Mouse (Mus musculus) forebrain, embryonic 10.5 days (tissue): ENCODE data around the gene Lsp1. TPM values are rescaled to one million over a fixed set of nuclear protein-coding genes. Genes with fewer than 3 reads are reported as not detected.

Source experiments
- DNase-seq: peaks from one replicate; pipeline ENCODE4 v3.0.0-alpha.2; 2017; ENCODE audit warnings: low spot score; ENCODE audit errors: extremely low spot score
- H3K27ac ChIP-seq: fragments of 300-500 bp; sonication (generic); 2 replicates; pipeline ENCODE4 v1.5.1; 2016; ENCODE audit warnings: mild to moderate bottlenecking
- H3K27me3 ChIP-seq: fragments of 300-500 bp; sonication (generic); 2 replicates; pipeline ENCODE4 v1.6.1; 2016; ENCODE audit warnings: mild to moderate bottlenecking; ENCODE audit not compliant: poor library complexity, severe bottlenecking
- H3K36me3 ChIP-seq: fragments of 300-500 bp; sonication (generic); replicated peaks from 2 replicates; pipeline ENCODE4 v1.6.1; 2016; ENCODE audit warnings: mild to moderate bottlenecking, moderate library complexity
- H3K4me1 ChIP-seq: fragments of 300-500 bp; sonication (generic); 2 replicates; pipeline ENCODE4 v1.6.1; 2016
- H3K4me3 ChIP-seq: fragments of 300-500 bp; sonication (generic); 2 replicates; pipeline ENCODE4 v1.5.1; 2016; ENCODE audit warnings: mild to moderate bottlenecking, moderate library complexity
- H3K9me3 ChIP-seq: fragments of 300-500 bp; sonication (generic); 2 replicates; pipeline ENCODE4 v1.6.1; 2016; ENCODE audit warnings: mild to moderate bottlenecking, moderate library complexity
- WGBS: fragments of 180-500 bp; shearing (Covaris S2); methylation state at CpG from one replicate; pipeline ENCODE4 v1.1.7; 2016; 5-methylcytosine and 5-hydroxymethylcytosine counted together
- polyA plus RNA-seq: library from polyadenylated mRNA; unstranded; fragments of >200 nt; fragmentation: Nextera tagmentation; extraction: Ambion mirVana; gene quantifications from 2 replicates; pipeline ENCODE4 v1.2.1, GENCODE M21; 2016

The Lsp1 gene
- polyA plus RNA-seq, 1 experiment from 2014 or later, result 12.0 TPM

DNA sequence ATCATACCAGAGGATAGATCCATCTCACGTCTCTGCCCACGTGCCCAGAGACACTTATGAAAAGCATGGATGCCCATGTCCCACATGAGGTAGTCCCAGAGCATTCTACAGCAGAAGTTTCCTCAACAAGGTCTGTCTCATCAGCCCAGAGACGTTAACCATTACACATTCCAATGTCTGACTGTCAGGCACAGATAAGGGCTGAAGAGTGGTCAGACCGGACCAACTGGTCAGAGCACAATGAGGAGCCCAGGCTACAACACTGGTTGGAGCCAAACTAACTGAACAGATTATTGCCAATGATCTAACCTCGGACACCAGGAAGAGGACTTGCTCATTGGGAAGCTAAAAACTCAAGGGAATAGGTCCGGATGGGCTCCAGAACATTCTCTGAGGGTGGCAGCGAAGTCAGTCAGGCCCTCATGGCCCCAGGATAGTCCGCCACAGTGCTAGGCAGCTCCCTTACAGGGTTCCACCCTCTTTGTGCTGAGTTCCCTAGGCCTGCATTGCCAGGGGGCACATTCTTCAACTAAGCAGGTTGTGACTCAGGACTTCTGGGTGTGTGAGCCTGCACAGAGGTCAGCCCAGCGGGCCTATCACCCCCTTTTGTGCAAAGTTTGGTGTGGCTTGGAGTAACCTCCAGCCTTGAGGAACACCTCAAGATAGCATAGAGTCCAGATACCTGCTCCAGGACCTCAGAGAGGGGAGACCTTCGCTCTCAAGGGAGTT, 26.3 kb upstream of the Lsp1 start, which contains the start of gene Syt8:
Gene Syt8, plus strand, starts transcription at position 714 of the 729 bp plus-strand sequence.
- 86% methylated on average over 10 of the region's 10 CpGs for WGBS
- no peak for DNase-seq
- Histone ChIP-seq H3K36me3 (no peaks in the 10 kb centered on the region), H3K4me3 (no peak within 1 kb of the TSS), H3K27ac (peak within 1 kb of the TSS; percentile 32; the same call in 1 of the 2 replicates), H3K9me3 (no peaks in the 10 kb centered on the region), H3K4me1 (0 out of 2 replicates have a peak, but pooled peaks cover 6% of the 10 kb centered on the region), H3K27me3 (peaks cover 15% of the 10 kb centered on the region)

DNA sequence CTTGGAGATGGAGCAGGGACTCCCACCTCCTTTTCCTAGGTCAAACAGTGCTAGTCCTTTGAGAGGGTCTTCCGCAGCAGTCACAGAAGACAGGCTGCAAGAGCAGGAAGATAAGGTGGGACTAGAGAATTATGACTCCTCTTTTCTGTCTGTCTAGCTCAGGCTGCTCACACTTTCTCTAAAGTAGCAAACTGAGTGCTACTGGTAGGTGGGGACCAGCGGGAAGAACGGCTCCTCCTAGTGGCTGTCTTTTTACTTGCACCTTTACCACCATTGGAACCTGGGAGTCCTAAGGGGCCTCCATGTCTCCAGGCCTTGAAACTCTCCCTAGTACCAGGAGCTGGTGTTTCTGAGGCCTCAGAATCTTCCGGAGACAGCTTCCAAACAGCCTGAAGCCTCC, 25.1 kb upstream of the Lsp1 start:
- Histone ChIP-seq H3K4me3 (no peak overlapping the region), H3K27me3 (peaks cover 12% of the 10 kb centered on the region), H3K36me3 (no peaks in the 10 kb centered on the region), H3K9me3 (no peaks in the 10 kb centered on the region), H3K27ac (no peak overlapping the region), H3K4me1 (peaks cover 8% of the 10 kb centered on the region; the same call in 1 of the 2 replicates)
- DNase-seq, result peak; percentile 53
- WGBS, result 29% methylated on average over 4 of the region's 4 CpGs

DNA sequence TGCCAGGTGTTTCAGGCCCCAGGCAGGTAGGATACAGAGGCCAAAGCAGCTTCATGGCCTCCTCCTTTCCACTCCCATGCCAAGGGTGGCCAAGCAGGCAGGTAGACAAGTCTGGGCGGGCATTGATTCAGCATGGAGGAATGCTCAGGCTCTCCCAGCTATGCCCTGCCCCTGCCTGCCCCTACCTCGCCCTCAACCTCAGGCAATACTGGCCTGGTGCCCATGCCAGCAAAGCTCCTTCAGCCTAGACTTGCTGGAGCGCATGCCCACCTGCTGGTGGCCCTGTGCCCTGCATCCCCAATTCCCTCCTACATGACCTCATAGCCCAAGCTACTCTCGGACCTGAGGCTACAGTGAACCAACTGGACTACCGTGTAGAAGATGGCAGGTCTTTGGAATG, 23.3 kb upstream of the Lsp1 start:
- 77% methylated on average over 5 of the region's 5 CpGs for WGBS
- no peaks in the 10 kb centered on the region for H3K36me3 ChIP-seq
- no peak overlapping the region for H3K27ac ChIP-seq
- H3K9me3 ChIP-seq, result no peaks in the 10 kb centered on the region
- H3K4me3 ChIP-seq, result no peak overlapping the region
- H3K4me1 ChIP-seq, result peaks cover 24% of the 10 kb centered on the region
- no peak for DNase-seq
- H3K27me3 ChIP-seq, result peaks cover 12% of the 10 kb centered on the region

DNA sequence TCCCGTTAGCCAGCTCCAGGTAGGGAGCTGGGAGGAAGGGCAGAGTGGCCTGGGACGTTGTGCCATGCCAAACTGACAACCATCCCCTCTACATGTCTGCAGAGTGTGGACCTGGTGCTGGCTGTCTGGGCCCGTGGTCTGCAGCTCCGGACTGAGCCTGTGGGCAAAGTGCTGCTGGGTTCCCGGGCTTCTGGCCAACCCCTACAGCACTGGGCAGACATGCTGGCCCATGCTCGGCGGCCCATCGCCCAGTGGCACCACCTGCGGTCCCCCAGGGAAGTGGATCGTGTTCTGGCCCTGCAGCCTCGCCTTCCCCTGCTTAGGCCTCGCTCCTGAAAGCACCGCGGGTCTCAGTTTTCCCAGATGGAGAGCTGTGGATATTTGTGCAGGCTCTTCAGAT, 20.6 kb upstream of the Lsp1 start:
- Histone ChIP-seq H3K27me3 (peaks cover 12% of the 10 kb centered on the region), H3K4me1 (peaks cover 22% of the 10 kb centered on the region), H3K27ac (peak overlapping the region; percentile 83; the same call in 1 of the 2 replicates), H3K9me3 (no peaks in the 10 kb centered on the region), H3K4me3 (no peak overlapping the region), H3K36me3 (no peaks in the 10 kb centered on the region)
- 87% methylated on average over 14 of the region's 14 CpGs for WGBS
- no peak for DNase-seq

DNA sequence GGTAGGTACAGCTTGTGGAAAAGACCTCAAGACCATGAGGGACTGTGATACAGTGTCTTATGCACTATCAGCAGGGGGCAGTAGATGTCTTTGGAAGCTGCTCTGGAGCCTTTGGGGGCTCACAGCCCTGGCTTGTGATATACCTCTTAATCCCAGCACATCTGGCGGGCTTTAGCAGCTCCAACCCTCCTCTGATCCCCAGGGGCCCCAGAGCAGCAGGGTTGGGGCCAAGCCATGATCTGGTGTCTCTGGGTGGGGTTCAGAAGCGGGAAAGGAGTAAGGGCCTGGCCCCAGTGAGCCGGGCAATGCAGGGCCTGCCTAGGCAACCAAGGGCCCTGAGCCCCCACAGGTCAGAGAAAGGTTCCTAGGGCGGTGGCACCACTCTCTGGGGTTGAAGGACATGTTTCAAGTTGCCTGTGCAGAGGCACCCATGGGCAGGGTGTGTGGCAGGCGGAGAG, 19.9 kb upstream of the Lsp1 start:
- Histone ChIP-seq H3K9me3 (no peaks in the 10 kb centered on the region), H3K27ac (peak overlapping the region; percentile 83), H3K4me1 (peaks cover 22% of the 10 kb centered on the region), H3K4me3 (no peak overlapping the region), H3K27me3 (peaks cover 12% of the 10 kb centered on the region), H3K36me3 (no peaks in the 10 kb centered on the region)
- peak; percentile 26 for DNase-seq
- WGBS, result 54% methylated on average over 5 of the region's 5 CpGs

DNA sequence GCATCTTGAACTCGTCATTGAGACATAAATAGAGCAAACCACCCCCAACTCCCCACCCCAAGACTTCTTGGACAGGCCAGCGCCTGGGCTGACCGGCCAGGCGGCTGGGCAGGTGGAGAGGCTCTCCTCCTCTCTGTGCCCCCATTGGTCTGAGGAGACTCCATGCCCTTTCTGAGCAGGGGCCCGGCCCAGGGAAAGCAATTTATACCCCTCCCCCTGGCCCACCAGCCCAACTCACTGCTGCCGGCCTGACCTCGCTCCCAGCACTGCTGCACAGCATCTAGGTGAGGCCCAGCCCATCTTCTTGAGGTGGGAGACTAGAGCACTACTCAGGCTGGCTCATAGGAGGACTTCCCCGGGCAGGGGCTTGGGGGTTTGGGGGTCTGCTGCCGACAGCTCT, 19.0 kb upstream of the Lsp1 start, which contains the start of gene Tnni2:
Gene Tnni2, plus strand, starts transcription at position 224 of the 400 bp plus-strand sequence.
- WGBS, result 82% methylated on average over 9 of the region's 9 CpGs
- Histone ChIP-seq H3K27ac (peak within 1 kb of the TSS; percentile 83), H3K4me1 (peaks cover 22% of the 10 kb centered on the region), H3K36me3 (no peaks in the 10 kb centered on the region), H3K27me3 (peaks cover 7% of the 10 kb centered on the region), H3K4me3 (no peak within 1 kb of the TSS), H3K9me3 (no peaks in the 10 kb centered on the region)
- DNase-seq, result no peak

DNA sequence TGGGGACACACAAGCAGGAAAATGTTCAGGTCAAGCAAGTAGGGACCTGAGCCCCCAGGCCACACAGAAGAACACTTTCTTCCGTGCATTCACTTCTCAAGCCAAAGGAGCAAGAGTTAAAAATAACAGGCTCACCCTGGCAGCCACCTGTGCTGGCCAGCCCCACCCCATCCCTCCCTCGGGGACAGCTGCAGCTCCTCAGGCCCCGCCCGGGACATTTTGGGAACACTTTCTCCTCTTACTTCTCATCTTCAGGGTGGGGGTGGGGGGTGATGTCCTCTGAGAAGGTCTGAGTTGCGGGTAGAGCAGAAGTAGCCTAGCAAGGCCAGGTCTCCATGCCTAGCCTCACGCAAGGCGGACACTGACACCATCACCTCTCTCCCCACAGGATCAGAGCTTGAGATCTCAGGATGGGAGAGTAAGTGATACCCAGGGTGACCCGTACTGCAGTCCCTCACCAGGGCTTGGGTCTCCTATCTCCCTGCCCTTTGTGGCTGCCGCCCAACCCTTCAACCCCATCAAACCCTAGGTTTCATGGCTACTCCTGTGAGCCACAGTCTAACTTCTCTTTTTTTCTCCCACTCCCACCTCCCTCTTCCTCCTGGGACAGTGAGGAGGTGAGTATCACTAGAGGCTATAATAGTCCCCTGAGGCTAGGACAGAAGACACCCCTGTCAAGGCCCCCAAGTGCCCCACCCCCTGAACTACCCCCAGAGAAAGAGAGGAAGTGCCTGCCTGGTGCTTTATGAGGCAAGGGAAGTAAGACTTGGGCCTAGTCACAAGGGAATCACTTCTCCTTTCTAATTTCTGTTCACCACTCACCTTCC, 18.3 kb upstream of the Lsp1 start:
- peak overlapping the region; percentile 32 for H3K27ac ChIP-seq
- no peaks in the 10 kb centered on the region for H3K36me3 ChIP-seq
- WGBS, result 83% methylated on average over 9 of the region's 9 CpGs
- H3K27me3 ChIP-seq, result peaks cover 7% of the 10 kb centered on the region
- H3K9me3 ChIP-seq, result no peaks in the 10 kb centered on the region
- no peak overlapping the region for H3K4me3 ChIP-seq
- DNase-seq, result no peak
- peaks cover 22% of the 10 kb centered on the region for H3K4me1 ChIP-seq

DNA sequence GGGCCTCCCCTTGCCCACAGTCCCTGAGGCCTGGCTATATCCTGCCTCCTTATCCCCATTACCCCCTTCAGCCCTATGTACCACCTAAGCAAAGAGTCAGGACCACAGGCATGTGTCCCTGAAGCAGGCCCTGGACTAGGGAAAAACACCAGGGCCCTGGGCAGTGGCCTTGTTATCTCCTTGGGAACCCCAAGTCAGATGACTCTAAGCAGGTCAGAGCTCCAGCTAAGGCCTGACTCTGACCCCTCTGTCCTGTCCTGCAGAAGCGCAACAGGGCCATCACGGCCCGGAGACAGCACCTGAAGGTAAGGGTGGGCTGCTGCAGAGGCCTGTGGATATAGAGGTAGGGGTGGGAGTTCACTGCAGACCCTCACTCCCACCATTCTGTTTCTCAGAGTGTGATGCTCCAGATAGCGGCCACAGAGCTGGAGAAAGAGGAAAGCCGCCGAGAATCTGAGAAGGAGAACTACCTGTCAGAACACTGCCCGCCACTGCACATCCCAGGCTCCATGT, 17.6 kb upstream of the Lsp1 start:
- DNase-seq, result no peak
- Histone ChIP-seq H3K36me3 (no peaks in the 10 kb centered on the region), H3K4me3 (no peak overlapping the region), H3K9me3 (no peaks in the 10 kb centered on the region), H3K27me3 (peaks cover 7% of the 10 kb centered on the region), H3K27ac (peak overlapping the region; percentile 12; the same call in 1 of the 2 replicates), H3K4me1 (peaks cover 22% of the 10 kb centered on the region)
- WGBS, result 90% methylated on average over 7 of the region's 7 CpGs

DNA sequence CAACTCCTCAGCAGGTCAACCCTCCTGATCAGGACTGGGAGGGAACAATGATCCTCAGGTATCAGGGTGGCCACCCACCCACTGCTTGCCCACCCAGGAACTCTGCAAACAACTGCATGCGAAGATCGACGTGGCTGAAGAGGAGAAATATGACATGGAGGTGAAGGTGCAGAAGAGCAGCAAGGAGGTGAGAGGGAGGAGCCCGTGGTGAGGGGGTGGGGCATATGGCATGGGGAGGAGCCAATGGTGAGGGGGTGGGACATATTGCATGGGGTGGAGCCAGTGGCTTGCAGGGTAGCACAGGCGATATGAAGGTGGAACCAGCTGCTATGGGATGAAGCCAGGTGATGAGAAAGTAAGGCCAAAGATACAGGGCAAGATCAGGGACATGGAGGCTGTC, 17.1 kb upstream of the Lsp1 start:
- Histone ChIP-seq H3K27me3 (peaks cover 7% of the 10 kb centered on the region), H3K4me1 (peaks cover 22% of the 10 kb centered on the region), H3K4me3 (no peak overlapping the region), H3K36me3 (no peaks in the 10 kb centered on the region), H3K27ac (0 out of 2 replicates have a peak overlapping the region, but pooled peaks have one; percentile 12), H3K9me3 (no peaks in the 10 kb centered on the region)
- WGBS, result 94% methylated on average over 5 of the region's 5 CpGs
- no peak for DNase-seq

DNA sequence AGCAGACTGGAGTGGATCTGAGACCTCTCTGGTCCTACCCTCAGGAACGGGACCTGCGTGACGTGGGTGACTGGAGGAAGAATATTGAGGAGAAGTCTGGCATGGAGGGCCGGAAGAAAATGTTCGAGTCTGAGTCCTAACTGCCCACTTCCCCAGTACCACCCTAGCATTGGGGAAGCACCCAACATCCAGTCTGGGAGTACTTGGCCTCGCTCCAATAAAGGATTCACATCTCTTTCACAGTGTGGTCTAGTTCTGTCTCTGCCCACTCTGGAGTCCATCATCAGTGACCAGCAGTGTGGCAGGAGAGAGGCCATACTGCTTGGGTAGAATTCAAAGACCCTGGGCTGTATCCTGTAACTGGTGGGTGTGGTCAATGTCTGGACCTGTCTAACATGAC, 16.4 kb upstream of the Lsp1 start:
- H3K4me1 ChIP-seq, result peaks cover 22% of the 10 kb centered on the region
- peaks cover 3% of the 10 kb centered on the region for H3K27me3 ChIP-seq
- H3K9me3 ChIP-seq, result no peaks in the 10 kb centered on the region
- H3K4me3 ChIP-seq, result no peak overlapping the region
- DNase-seq, result no peak
- 96% methylated on average over 6 of the region's 6 CpGs for WGBS
- H3K36me3 ChIP-seq, result no peaks in the 10 kb centered on the region
- H3K27ac ChIP-seq, result no peak overlapping the region; the same call in 1 of the 2 replicates

DNA sequence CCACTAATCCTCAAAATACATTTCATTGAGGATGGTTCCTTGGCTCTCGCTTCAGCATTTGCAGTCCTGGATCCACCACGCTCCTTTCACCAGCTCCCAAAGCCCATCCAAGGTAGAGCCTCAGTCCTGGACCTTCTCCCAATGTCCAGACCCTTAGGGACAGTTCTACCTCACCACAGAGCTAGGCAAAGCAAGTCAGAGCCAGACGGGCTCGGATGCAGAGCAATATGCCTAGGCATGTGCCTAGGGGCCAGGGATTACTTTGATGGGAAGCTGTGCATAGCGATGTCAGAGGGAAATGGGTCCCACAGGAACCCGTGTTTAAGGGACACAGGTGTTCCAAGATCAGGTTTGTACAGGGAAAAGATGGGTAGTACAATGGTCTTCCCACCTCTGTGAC, 15.3 kb upstream of the Lsp1 start:
- 88% methylated on average over 6 of the region's 6 CpGs for WGBS

DNA sequence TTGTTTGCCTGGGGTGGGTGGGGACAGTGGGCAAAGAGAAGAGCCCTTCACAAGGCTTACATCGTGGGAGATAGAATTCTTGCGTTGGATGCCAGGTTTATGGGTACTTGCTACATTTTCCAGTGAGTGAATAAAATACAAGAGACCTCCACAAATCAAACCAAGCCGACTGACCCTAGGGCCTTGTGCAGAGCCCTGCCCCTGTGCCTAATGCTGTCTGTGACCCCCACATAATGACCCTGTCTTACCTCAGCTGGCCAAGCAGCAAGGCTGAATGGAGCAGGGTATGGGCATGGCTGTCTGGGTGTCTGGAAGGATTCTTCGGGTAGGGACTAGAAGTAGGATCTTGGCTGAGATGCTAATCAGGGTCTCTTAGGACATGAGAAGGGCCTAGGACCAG, 14.3 kb upstream of the Lsp1 start:
- H3K27ac ChIP-seq, result no peak overlapping the region
- no peaks in the 10 kb centered on the region for H3K27me3 ChIP-seq
- no peaks in the 10 kb centered on the region for H3K9me3 ChIP-seq
- WGBS, result 89% methylated on average over 4 of the region's 4 CpGs
- H3K4me3 ChIP-seq, result no peak overlapping the region
- no peak for DNase-seq
- peaks cover 12% of the 10 kb centered on the region for H3K4me1 ChIP-seq
- H3K36me3 ChIP-seq, result no peaks in the 10 kb centered on the region

More for the DNA sequence above, 15.3 kb upstream of the Lsp1 start:
- DNase-seq, result no peak
- no peak overlapping the region for H3K4me3 ChIP-seq
- H3K4me1 ChIP-seq, result peaks cover 21% of the 10 kb centered on the region
- H3K36me3 ChIP-seq, result no peaks in the 10 kb centered on the region
- H3K9me3 ChIP-seq, result no peaks in the 10 kb centered on the region
- no peak overlapping the region for H3K27ac ChIP-seq
- no peaks in the 10 kb centered on the region for H3K27me3 ChIP-seq
